Mouse (Mus musculus): ENCODE data around the gene Ndufaf8. TPM values are rescaled to one million over a fixed set of nuclear protein-coding genes. Genes with fewer than 3 reads are reported as not detected.
A peak's percentile ranks its signal among the peaks of the same experiment; 100 is the strongest.

Ndufaf8 gene
- polyA plus RNA-seq, 1 experiment = 56.0 TPM

DNA sequence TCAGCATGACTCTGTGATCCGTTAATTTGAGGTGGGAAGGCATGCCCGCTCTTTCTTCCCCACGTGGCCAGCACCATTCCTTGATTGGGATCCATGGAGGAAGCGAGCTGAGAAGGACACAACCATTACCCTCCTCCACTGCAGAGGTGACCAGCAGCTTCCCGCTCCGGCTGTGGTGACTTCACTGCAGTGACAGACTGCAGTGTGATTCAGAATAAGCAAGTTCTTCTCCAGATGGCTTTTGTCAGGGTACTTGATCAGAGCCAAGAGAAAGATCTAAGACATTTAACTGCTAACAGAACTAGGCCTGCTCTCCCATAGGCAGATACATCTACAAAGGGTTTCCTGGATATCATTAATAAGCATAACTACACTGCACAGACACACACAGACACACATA lies 18.4 kb upstream of the Ndufaf8 start:
- 80% methylated on average over 6 of the region's 6 CpGs for WGBS

DNA sequence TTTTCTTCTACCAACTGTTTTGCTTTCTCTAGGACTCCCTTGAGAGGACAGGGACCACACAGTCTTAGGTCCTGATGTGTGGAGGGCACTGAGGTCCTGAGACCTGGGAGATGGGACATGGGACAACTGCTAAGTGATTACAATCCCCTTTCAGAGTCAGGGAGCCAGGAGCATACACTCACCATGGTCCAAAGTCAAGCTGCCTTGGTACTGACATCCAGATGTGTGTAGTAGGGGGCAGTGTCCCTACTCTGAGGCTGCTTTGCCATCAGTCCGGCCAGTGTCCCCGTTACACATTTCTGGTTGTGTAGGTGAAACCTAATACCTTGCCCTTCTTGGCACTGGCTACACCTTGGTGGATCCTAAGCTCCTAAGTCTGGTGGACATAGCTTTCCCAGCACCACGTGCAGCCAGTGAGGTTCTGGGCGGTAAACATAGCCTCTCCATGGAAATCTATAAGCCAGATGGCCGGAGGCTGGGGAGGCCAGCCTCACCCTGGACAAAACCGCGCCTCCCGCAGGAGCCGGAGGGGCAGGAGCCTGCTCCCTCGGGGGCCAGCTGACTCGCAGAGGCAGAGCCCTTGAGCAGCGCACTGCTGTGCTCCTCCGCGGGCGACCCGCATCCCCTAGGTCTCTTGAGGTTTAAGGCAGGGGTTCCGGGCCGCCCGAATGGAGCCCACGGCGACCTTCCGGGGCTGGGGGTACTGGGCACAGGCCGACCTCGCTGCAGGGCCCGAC lies 12.7 kb upstream of the Ndufaf8 start:
- DNase-seq (ENCODE audit: low read depth, low spot score) = no peak
- WGBS = 2% methylated on average over 25 of the region's 25 CpGs

More for the DNA sequence above, 18.4 kb upstream of the Ndufaf8 start:
- no peak for DNase-seq (ENCODE audit: low read depth, low spot score)

- peak; percentile 89 for DNase-seq (ENCODE audit: low read depth, low spot score)
- under 1% methylated on average over 41 of the region's 42 CpGs for WGBS
Measured at GRCm38 (mm10) chr11:120086702-120087152, 12.0 kb upstream of the Ndufaf8 start, which contains the start of gene Cep131. Gene Cep131 (minus strand): TSS chr11:120086827.

DNA sequence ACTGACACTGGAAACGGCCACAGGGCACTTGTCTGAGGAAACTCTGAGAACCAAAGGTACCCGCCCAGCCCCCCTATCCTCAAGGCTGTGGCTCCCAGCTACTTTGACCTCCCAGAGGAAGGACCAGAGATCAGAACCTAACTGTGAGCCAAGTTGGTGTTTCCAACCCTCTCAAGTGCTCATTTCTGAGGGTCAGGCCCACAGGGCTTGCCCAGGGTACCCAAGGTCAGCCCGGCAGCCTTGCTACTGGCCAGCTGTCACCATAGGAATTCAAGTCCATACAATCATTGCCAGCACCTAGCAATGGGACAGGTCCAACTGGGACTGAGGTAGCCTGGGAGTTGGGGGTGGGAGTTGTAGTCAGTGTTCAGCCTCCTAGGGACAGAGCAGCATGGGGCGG lies 8.1 kb upstream of the Ndufaf8 start:
- no peak for DNase-seq (ENCODE audit: low read depth, low spot score)
- WGBS = 94% methylated on average over 4 of the region's 4 CpGs

DNA sequence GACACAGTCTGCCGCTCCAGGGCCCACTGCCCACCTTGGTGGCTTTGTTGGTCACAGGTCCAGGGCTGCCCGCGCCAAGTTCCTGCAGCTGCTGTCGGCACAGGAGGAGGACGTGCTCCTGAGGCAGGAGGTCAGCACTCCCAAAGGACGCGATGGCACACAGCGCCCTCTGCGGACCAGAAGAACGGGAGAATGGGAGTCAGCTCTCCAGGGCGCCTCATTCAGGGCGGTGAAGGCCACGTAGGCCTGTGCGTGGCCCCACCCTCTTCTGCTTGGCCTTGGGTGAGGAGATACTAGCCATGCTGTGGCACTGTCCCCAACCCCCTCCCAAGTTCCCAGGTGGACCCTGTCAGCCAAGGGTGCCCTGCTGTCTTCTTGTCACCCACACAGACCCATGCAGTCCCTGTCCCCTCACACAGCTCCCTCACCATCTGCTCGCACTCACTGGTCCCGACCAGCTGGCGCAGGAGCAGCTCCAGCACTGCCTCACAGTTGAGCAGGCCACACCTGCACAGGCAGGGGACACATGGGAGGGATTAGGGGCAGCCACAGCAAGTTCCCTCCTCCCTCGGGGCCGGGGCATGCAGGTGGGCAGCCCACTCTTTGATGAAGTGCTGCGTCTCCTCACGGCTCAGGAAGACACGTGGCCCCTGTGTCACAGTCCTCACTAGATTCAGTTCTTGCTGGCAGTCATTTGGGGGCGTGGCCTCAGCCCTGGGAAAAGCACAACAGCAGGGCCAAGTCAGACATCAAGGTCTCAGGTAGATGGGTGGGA lies 5.7 kb upstream of the Ndufaf8 start:
- 77% methylated on average over 23 of the region's 23 CpGs for WGBS
- no peak for DNase-seq (ENCODE audit: low read depth, low spot score)

DNA sequence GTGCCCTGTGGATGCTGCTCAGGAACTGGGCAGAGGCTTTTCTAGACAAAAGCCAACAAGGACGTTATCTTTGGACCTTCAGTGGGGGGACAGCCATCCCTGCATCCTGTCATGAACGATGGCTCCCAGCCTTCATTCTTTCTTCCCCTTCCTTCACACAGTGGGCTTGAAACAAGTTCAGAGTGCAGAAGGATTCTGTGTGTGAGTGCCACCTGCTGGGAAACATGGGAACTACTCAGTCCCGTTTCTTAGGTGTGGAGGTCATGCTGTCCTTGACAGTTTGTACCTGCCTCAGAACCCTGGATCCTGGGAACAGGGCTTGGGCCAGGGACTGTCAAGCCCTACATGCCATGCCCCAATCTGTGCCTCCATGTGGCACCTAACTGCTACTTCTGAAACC lies 2.3 kb downstream of the Ndufaf8 start:
- DNase-seq (ENCODE audit: low read depth, low spot score) = no peak

GRCm38 (mm10) chr11:120103431-120103997 lies 4.8 kb downstream of the Ndufaf8 start:
- 82% methylated on average over 3 of the region's 3 CpGs for WGBS
- no peak for DNase-seq (ENCODE audit: low read depth, low spot score)

More for the DNA sequence above, 2.3 kb downstream of the Ndufaf8 start:
- WGBS = 1% methylated on average over 3 of the region's 3 CpGs

- no peak for DNase-seq (ENCODE audit: low read depth, low spot score)
- WGBS = 53% methylated on average over 2 of the region's 2 CpGs
Measured at GRCm38 (mm10) chr11:120107026-120107425, 8.3 kb downstream of the Ndufaf8 start.

GRCm38 (mm10) chr11:120107796-120108195 lies 9.1 kb downstream of the Ndufaf8 start:
- 89% methylated on average over 9 of the region's 9 CpGs for WGBS
- DNase-seq (ENCODE audit: low read depth, low spot score) = no peak

- 56% methylated on average over 14 of the region's 14 CpGs for WGBS
Measured at GRCm38 (mm10) chr11:120109558-120110210, 11.0 kb downstream of the Ndufaf8 start.

GRCm38 (mm10) chr11:120110554-120110953 lies 11.8 kb downstream of the Ndufaf8 start:
- 71% methylated on average over 7 of the region's 7 CpGs for WGBS
- DNase-seq (ENCODE audit: low read depth, low spot score) = no peak

More at GRCm38 (mm10) chr11:120109558-120110210, 11.0 kb downstream of the Ndufaf8 start:
- no peak for DNase-seq (ENCODE audit: low read depth, low spot score)

- 32% methylated on average over 2 of the region's 2 CpGs for WGBS
- DNase-seq (ENCODE audit: low read depth, low spot score) = no peak
Measured at GRCm38 (mm10) chr11:120111033-120111432, 12.3 kb downstream of the Ndufaf8 start.

DNA sequence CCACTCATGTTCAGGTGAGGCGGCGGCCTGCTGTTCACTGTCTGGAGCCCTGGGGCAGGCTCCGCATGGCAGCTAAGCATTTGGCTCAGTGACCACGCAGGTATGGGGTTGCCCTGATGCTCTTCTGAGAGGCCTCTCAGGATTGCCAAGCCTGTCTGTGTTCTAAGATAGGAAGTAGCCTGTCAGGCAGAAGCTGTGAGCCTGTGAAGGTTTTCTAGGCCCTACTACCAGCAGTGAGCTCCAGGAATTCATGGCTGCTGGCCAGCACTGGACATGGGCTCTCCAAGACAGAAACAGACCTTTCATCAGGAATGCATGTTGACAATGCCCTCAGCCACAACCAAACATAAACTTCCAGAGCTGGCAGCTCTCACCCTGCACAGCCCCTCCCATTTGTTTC lies 13.4 kb downstream of the Ndufaf8 start:
- no peak for DNase-seq (ENCODE audit: low read depth, low spot score)
- WGBS = 89% methylated on average over 4 of the region's 4 CpGs

GRCm38 (mm10) chr11:120114488-120115215 lies 15.9 kb downstream of the Ndufaf8 start:
- DNase-seq (ENCODE audit: low read depth, low spot score) = no peak
- WGBS = 92% methylated on average over 21 of the region's 21 CpGs

DNA sequence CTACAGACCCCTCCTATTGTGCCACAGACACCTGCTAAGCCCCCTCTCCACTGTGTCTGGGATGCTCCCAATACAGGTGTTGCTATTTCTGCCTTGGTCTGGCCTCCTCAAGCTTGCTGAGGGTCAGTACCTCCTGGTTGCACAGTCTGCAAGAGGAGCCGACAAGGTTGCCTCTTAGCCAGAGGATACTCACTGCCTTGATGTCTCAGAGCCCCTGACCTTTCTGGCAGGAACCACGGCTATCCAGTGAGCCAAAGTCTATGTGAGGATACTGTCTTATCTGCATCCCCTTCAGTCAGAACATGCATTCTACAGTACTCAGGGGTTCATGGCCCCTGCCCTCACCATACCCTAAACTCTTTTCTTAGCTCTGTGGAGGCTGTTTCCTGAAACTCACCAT lies 18.9 kb downstream of the Ndufaf8 start:
- no peak for DNase-seq (ENCODE audit: low read depth, low spot score)
- 96% methylated on average over 2 of the region's 2 CpGs for WGBS

- WGBS = 95% methylated on average over 7 of the region's 7 CpGs
- no peak for DNase-seq (ENCODE audit: low read depth, low spot score)
Measured at GRCm38 (mm10) chr11:120119108-120119507, 20.4 kb downstream of the Ndufaf8 start.

DNA sequence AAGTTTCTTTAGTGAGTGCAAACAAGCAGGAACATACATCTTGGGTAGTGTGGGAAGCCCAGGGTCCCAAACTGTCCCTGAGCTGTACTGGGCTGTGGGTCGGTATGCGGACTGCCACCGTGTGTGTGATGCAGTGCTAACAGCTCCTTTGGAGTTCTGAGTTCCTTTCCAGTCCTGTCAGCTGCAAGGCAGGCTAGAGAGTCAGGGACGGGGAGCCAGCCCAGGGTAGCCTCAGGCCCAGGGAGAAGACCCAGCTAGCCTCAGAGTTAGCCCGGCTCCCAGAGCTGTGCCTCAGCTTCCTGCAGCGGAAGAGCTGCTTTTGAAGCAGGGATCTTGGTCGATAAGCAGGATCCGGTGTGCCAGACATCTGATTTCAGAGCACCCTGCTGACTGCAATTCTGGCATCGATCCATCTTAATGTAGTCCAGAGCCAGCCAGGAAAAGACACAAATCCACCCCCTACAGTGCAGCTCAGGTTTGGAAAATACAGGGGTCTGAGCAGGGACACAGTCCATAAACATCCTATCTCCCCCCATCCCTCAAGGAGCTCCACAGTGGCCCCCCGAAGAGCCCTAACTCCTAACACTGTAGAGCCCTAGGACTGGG lies 21.3 kb downstream of the Ndufaf8 start:
- DNase-seq (ENCODE audit: low read depth, low spot score) = no peak
- 87% methylated on average over 10 of the region's 10 CpGs for WGBS

DNA sequence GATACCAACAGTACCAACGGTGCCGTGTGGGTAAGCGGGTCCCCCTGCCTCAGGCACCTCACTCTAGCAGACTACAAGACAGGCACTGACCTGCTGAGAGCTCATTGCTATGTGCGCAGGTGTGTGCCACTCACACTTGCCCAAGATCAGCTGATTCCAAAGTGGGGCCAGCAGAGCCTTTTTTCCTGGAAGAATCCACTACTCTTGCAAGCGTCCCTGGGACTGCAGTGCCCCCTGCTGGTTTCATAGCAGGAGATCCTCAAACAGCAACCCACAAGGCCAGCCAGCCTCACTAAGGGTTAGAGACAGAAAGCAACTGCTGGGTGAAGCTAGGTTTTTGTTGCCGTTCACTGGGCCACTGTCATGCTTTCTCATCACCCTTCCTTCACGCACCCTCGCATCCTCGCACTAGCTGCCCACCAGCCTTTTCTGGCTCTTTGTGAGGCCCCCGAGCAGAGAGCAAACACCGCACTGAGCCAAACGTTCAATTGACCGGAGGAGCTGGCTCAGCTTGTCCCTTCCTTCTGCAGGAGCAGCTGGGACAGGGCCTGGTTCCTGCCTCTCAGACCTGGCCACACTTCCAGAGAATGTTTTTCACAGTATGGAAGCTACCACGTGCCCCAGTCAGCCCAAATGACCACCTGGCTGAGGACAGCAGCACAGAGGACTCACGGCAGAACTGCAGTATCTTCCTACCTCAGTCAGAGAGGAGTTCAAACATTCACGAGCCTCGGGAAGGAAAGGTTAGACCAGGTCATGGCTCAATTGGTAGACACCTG lies 22.1 kb downstream of the Ndufaf8 start:
- no peak for DNase-seq (ENCODE audit: low read depth, low spot score)
- 84% methylated on average over 17 of the region's 17 CpGs for WGBS
